Mouse (Mus musculus): ENCODE data around the gene Zfp1. TPM values are rescaled to one million over a fixed set of nuclear protein-coding genes. Genes with fewer than 3 reads are reported as not detected.

The Zfp1 gene
- polyA plus RNA-seq, 1 experiment: 7.5 TPM

GRCm38 (mm10) chr8:111617812-111618211, 25.4 kb upstream of the Zfp1 start:
- Histone ChIP-seq H3K36me3 (ENCODE audit: control insufficient read depth, insufficient read depth, low read length) (no peaks in the 10 kb centered on the region), H3K27me3 (replicated peaks; ENCODE audit: control insufficient read depth, insufficient read depth, low read length) (no peaks in the 10 kb centered on the region), H3K4me3 (ENCODE audit: insufficient read depth, low read depth, low read length) (no peak overlapping the region), H3K4me1 (ENCODE audit: control insufficient read depth, insufficient read depth, low read length) (peaks cover 9% of the 10 kb centered on the region), H3K27ac (ENCODE audit: insufficient read depth, low read depth, low read length) (no peak overlapping the region)
- DNase-seq: no peak
- 70% methylated on average over 6 of the region's 6 CpGs for WGBS
- no peak for TF ChIP-seq CTCF (conservative IDR thresholded peaks at IDR 0.05; ENCODE audit: insufficient read depth, insufficient read length, low read depth, low read length)
- TF ChIP-seq POLR2A (IDR thresholded peaks at IDR 0.05; ENCODE audit: low read depth, low read length): no peak

- no peak for DNase-seq
- H3K4me3 ChIP-seq (ENCODE audit: insufficient read depth, low read depth, low read length): no peak overlapping the region
- WGBS: 86% methylated on average over 4 of the region's 4 CpGs
- H3K36me3 ChIP-seq (ENCODE audit: control insufficient read depth, insufficient read depth, low read length): no peaks in the 10 kb centered on the region
- H3K27ac ChIP-seq (ENCODE audit: insufficient read depth, low read depth, low read length): no peak overlapping the region
- TF ChIP-seq CTCF (conservative IDR thresholded peaks at IDR 0.05; ENCODE audit: insufficient read depth, insufficient read length, low read depth, low read length) (no peak), POLR2A (IDR thresholded peaks at IDR 0.05; ENCODE audit: low read depth, low read length) (no peak)
- H3K27me3 ChIP-seq (replicated peaks; ENCODE audit: control insufficient read depth, insufficient read depth, low read length): no peaks in the 10 kb centered on the region
- H3K4me1 ChIP-seq (ENCODE audit: control insufficient read depth, insufficient read depth, low read length): peaks cover 12% of the 10 kb centered on the region
Measured at GRCm38 (mm10) chr8:111618273-111618672, 24.9 kb upstream of the Zfp1 start.

GRCm38 (mm10) chr8:111619936-111620335, 23.3 kb upstream of the Zfp1 start:
- H3K36me3 ChIP-seq (ENCODE audit: control insufficient read depth, insufficient read depth, low read length): no peaks in the 10 kb centered on the region
- 26% methylated on average over 1 of the region's 1 CpGs for WGBS
- peaks cover 26% of the 10 kb centered on the region for H3K4me1 ChIP-seq (ENCODE audit: control insufficient read depth, insufficient read depth, low read length)
- H3K27me3 ChIP-seq (replicated peaks; ENCODE audit: control insufficient read depth, insufficient read depth, low read length): no peaks in the 10 kb centered on the region
- no peak overlapping the region for H3K27ac ChIP-seq (ENCODE audit: insufficient read depth, low read depth, low read length)
- DNase-seq: peak; percentile 63
- TF ChIP-seq POLR2A (IDR thresholded peaks at IDR 0.05; ENCODE audit: low read depth, low read length) (no peak), CTCF (conservative IDR thresholded peaks at IDR 0.05; ENCODE audit: insufficient read depth, insufficient read length, low read depth, low read length) (no peak)
- no peak overlapping the region for H3K4me3 ChIP-seq (ENCODE audit: insufficient read depth, low read depth, low read length)

GRCm38 (mm10) chr8:111622104-111622503, 21.1 kb upstream of the Zfp1 start:
- no peak for TF ChIP-seq POLR2A (IDR thresholded peaks at IDR 0.05; ENCODE audit: low read depth, low read length)
- TF ChIP-seq CTCF (conservative IDR thresholded peaks at IDR 0.05; ENCODE audit: insufficient read depth, insufficient read length, low read depth, low read length): no peak
- Histone ChIP-seq H3K4me3 (ENCODE audit: insufficient read depth, low read depth, low read length) (no peak overlapping the region), H3K27ac (ENCODE audit: insufficient read depth, low read depth, low read length) (no peak overlapping the region), H3K4me1 (ENCODE audit: control insufficient read depth, insufficient read depth, low read length) (peaks cover 32% of the 10 kb centered on the region), H3K36me3 (ENCODE audit: control insufficient read depth, insufficient read depth, low read length) (no peaks in the 10 kb centered on the region), H3K27me3 (replicated peaks; ENCODE audit: control insufficient read depth, insufficient read depth, low read length) (no peaks in the 10 kb centered on the region)
- 75% methylated on average over 3 of the region's 3 CpGs for WGBS
- no peak for DNase-seq

GRCm38 (mm10) chr8:111622553-111622952, 20.6 kb upstream of the Zfp1 start:
- DNase-seq: no peak
- TF ChIP-seq CTCF (conservative IDR thresholded peaks at IDR 0.05; ENCODE audit: insufficient read depth, insufficient read length, low read depth, low read length): 0 out of 2 replicates have a peak, but pooled peaks have one; percentile 6
- no peak for TF ChIP-seq POLR2A (IDR thresholded peaks at IDR 0.05; ENCODE audit: low read depth, low read length)
- no peaks in the 10 kb centered on the region for H3K27me3 ChIP-seq (replicated peaks; ENCODE audit: control insufficient read depth, insufficient read depth, low read length)
- no peak overlapping the region for H3K4me3 ChIP-seq (ENCODE audit: insufficient read depth, low read depth, low read length)
- H3K36me3 ChIP-seq (ENCODE audit: control insufficient read depth, insufficient read depth, low read length): no peaks in the 10 kb centered on the region
- no peak overlapping the region for H3K27ac ChIP-seq (ENCODE audit: insufficient read depth, low read depth, low read length)
- WGBS: 85% methylated on average over 10 of the region's 10 CpGs
- H3K4me1 ChIP-seq (ENCODE audit: control insufficient read depth, insufficient read depth, low read length): peaks cover 32% of the 10 kb centered on the region

GRCm38 (mm10) chr8:111624081-111624852, 18.9 kb upstream of the Zfp1 start:
- H3K36me3 ChIP-seq (ENCODE audit: control insufficient read depth, insufficient read depth, low read length): no peaks in the 10 kb centered on the region
- no peak overlapping the region for H3K4me3 ChIP-seq (ENCODE audit: insufficient read depth, low read depth, low read length)
- peaks cover 32% of the 10 kb centered on the region for H3K4me1 ChIP-seq (ENCODE audit: control insufficient read depth, insufficient read depth, low read length)
- peak; percentile 95 for DNase-seq
- TF ChIP-seq POLR2A (IDR thresholded peaks at IDR 0.05; ENCODE audit: low read depth, low read length) (peak; percentile 3), CTCF (conservative IDR thresholded peaks at IDR 0.05; ENCODE audit: insufficient read depth, insufficient read length, low read depth, low read length) (no peak)
- WGBS: 38% methylated on average over 12 of the region's 12 CpGs
- peak overlapping the region; percentile 89 for H3K27ac ChIP-seq (ENCODE audit: insufficient read depth, low read depth, low read length)
- H3K27me3 ChIP-seq (replicated peaks; ENCODE audit: control insufficient read depth, insufficient read depth, low read length): no peaks in the 10 kb centered on the region

GRCm38 (mm10) chr8:111624853-111625221, 18.4 kb upstream of the Zfp1 start:
- peaks cover 27% of the 10 kb centered on the region for H3K4me1 ChIP-seq (ENCODE audit: control insufficient read depth, insufficient read depth, low read length)
- WGBS: 87% methylated on average over 10 of the region's 10 CpGs
- TF ChIP-seq POLR2A (IDR thresholded peaks at IDR 0.05; ENCODE audit: low read depth, low read length): no peak
- no peak for TF ChIP-seq CTCF (conservative IDR thresholded peaks at IDR 0.05; ENCODE audit: insufficient read depth, insufficient read length, low read depth, low read length)
- H3K36me3 ChIP-seq (ENCODE audit: control insufficient read depth, insufficient read depth, low read length): no peaks in the 10 kb centered on the region
- H3K27me3 ChIP-seq (replicated peaks; ENCODE audit: control insufficient read depth, insufficient read depth, low read length): no peaks in the 10 kb centered on the region
- no peak for DNase-seq
- H3K27ac ChIP-seq (ENCODE audit: insufficient read depth, low read depth, low read length): peak overlapping the region; percentile 89
- no peak overlapping the region for H3K4me3 ChIP-seq (ENCODE audit: insufficient read depth, low read depth, low read length)

All from kidney, adult 2 months (tissue).